Mouse (Mus musculus) brown adipose tissue, adult 24 weeks (tissue): Measurements from ENCODE around the gene Sox15. TPM values are rescaled to one million over a fixed set of nuclear protein-coding genes. Genes with fewer than 3 reads are reported as not detected.
A peak's percentile ranks its signal among the peaks of the same experiment; 100 is the strongest.

Experiments used
- H3K27ac ChIP-seq: fragments of 200-500 bp; replicated peaks from 2 replicates; pipeline ENCODE4 v1.5.1; 2012; ENCODE audit warnings: low read depth, mild to moderate bottlenecking, low read length
- H3K4me1 ChIP-seq: fragments of 200-500 bp; 2 replicates; pipeline ENCODE4 v1.6.1; 2012; ENCODE audit warnings: low read length, mixed read lengths; ENCODE audit not compliant: control insufficient read depth, insufficient read depth, insufficient read length
- H3K4me3 ChIP-seq: fragments of 200-500 bp; 2 replicates; pipeline ENCODE4 v1.5.1; 2012; ENCODE audit warnings: low read depth, mild to moderate bottlenecking, low read length, moderate library complexity; ENCODE audit not compliant: insufficient read depth
- polyA plus RNA-seq: library from polyadenylated mRNA; stranded (reverse); fragments of >200 nt; gene quantifications from 2 replicates; pipeline ENCODE4 v1.2.4, GENCODE M21; 2012; ENCODE audit not compliant: missing spikeins, insufficient read depth, insufficient read length

Sox15 gene
- polyA plus RNA-seq, 1 experiment, result not detected

DNA sequence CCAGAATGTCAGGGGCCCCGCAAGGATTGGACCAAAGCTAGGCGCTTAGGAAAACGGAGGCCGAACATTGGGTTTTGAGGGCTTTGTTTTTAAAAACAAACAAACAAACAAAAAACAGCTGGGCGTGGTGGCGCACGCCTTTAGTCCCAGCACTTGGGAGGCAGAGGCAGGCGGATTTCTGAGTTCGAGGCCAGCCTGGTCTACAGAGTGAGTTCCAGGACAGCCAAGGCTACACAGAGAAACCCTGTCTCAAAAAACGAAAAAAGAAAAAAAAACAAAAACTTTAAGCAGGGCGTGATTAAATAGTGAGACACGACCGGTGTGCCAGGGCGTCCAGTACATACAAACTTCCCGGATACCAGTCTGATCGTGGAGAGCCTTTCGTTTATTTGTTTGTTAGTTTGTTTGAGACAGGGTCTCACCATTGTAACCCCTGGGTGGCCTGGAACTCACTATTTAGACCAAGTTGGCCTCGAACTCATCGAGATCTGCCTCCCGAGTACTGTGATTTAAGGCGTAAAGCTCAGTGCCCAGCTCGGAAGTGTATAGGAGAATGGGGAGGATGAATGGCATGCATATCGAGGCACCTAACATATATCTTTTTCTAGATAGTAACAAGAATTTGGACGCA, 27.2 kb downstream of the Sox15 start:
- H3K4me1 ChIP-seq, result peaks cover 8% of the 10 kb centered on the region
- H3K4me3 ChIP-seq, result peak overlapping the region; percentile 52
- H3K27ac ChIP-seq, result peak overlapping the region; percentile 64

DNA sequence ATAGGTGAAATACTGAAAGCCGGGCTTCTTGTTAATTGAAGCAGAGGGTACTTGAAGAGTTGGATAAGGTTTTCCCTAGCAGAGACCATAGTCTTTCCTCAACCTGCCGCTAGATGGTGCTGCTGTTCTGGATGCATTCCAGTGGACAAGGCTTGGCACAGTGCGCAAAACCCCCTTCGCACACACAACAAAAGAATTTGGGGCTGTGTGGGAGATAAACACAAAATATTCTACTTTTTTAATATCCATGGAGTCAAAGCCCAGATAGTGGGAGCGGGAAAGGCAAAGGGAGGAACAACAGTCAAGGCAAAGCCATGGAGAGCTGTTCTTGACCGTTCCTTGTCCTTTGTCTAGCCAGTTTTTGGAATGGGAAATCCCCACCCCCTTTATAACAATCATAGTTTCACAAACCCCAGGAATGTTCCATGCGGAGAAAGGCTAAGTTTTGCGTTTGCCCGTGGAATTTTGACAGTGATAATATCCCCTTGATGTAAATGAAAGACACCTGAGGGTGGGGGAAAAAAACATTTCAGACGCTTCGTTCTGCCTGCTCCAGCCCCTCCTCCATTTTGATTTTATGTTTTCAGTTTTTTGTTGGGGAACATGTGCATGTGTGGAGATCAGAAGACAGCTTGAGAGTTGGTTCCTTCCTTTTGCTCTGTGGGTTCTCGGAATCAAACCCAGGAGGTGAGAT, 27.9 kb downstream of the Sox15 start:
- H3K4me3 ChIP-seq, result no peak overlapping the region
- H3K27ac ChIP-seq, result no peak overlapping the region
- peaks cover 8% of the 10 kb centered on the region for H3K4me1 ChIP-seq

- no peak overlapping the region for H3K4me3 ChIP-seq
- H3K27ac ChIP-seq, result no peak overlapping the region
- peaks cover 8% of the 10 kb centered on the region for H3K4me1 ChIP-seq
Measured at GRCm38 (mm10) chr11:69683576-69683975, 28.5 kb downstream of the Sox15 start.

DNA sequence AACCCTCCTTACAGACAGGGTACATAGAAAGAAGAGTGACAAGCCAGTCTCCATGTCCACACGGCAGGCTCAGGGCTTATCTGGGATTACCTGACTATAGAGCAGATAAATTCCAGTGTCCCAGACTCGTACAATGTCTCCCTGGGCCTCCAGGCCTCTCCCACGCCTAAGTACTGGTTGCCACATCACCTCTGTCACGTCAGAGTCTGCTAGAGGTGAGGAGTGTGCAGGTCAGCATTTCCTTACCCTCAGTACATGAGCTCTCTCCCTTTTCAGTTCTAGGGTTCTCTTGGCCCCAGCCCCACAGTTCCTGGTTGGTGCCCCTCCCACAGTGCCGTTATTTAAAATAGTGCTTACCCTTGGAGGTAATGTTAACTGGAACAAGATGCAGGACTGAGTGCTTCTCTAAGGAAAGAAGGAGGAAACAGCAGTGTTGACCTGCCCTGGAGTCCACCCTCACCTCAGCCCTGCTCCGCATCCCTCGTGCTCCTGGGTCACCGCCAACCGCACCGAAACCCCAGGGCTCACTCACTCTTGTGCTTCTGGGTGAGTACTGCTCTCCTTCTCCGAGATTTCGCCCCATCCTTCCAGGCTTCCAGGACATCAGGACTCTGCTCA, 29.1 kb downstream of the Sox15 start:
- Histone ChIP-seq H3K4me3 (peak overlapping the region; percentile 2; the same call in 1 of the 2 replicates), H3K27ac (peak overlapping the region; percentile 87), H3K4me1 (peaks cover 8% of the 10 kb centered on the region)

DNA sequence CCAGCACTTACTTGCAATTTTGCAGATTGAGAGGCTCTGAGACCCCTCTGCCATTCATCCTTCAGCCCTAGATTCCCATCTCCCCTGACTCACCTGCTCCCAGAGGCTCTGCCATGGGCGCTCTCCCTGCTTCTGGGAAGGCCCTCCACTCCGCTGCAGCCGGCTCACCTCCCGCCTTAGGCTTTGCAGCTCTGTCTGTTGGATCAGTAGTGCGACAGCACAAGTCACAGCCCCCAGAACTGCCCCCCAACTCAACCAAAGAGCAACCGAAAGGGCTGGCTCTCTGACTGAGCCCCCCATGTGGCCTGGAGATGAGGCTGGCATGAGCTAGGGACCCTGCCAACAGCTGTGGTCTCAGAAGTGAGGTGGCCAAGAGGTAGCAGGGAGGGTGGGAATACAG, 29.8 kb downstream of the Sox15 start:
- Histone ChIP-seq H3K4me1 (peaks cover 8% of the 10 kb centered on the region), H3K4me3 (peak overlapping the region; percentile 2; the same call in 1 of the 2 replicates), H3K27ac (peak overlapping the region; percentile 87)

DNA sequence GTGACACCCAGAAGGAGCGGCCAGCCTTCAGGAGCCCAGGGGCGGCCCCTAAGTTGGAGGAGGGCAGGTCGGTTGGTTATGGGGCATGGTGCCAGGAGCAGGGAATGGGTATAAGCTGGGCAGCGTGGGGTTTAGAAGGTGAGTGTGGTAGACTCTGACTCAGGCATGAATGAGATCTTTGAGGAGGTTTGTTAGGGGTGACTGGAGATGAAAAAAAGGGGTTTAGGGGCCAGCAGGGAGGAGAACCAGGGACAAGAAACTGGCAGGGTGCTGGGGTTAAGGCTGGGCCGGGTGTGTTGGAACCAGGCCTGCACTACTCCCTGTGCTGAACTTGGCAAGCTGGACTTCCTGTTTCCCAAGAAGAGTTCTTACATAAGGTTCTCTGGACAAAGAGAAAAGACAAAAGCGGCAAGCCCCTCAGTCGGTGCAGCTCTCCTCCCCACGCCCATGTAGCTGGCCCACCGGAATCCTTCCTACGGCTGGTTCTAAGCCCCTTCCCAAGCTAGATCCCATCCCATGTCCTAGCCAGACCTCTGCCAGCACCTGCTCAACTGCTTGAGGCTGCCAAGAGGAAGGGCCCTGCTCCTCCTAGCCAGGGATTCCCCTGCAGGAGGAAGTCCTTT, 30.5 kb downstream of the Sox15 start, which contains the start of gene Tnfsf13:
TSS of gene Tnfsf13 (minus strand) at position 259 of the 623 bp plus-strand sequence.
- H3K4me3 ChIP-seq, result peak within 1 kb of the TSS; percentile 49
- peaks cover 8% of the 10 kb centered on the region for H3K4me1 ChIP-seq
- peak within 1 kb of the TSS; percentile 94 for H3K27ac ChIP-seq

DNA sequence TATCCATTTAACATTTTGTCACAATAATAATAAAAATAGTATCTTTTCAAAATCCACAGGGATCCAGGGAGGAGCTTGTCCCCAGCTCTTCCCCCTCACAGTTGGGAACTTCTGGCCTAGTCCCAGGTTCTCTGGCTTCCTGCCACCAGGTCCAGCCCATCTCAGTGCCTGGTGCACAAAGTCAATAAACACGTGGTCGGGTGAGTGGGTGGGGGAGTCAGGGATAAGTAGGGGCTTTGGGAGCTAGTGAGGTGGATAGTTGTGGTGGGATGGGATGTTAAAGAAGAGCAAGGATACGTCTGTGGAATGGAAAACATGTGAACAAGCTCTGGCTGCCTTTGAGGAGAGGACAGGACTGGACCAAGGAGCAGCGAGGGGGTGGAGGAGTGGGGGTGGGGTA, 31.3 kb downstream of the Sox15 start:
- peak overlapping the region; percentile 94 for H3K27ac ChIP-seq
- H3K4me3 ChIP-seq, result no peak overlapping the region
- H3K4me1 ChIP-seq, result peaks cover 8% of the 10 kb centered on the region

GRCm38 (mm10) chr11:69687061-69687460, 31.9 kb downstream of the Sox15 start:
- Histone ChIP-seq H3K4me3 (no peak overlapping the region), H3K4me1 (peaks cover 8% of the 10 kb centered on the region), H3K27ac (no peak overlapping the region; the same call in 1 of the 2 replicates)

- H3K27ac ChIP-seq, result peak overlapping the region; percentile 67
Measured at GRCm38 (mm10) chr11:69689891-69690290, 34.8 kb downstream of the Sox15 start.

GRCm38 (mm10) chr11:69692196-69692811, 37.2 kb downstream of the Sox15 start:
- Histone ChIP-seq H3K4me1 (0 out of 2 replicates have a peak, but pooled peaks cover 3% of the 10 kb centered on the region), H3K27ac (peak overlapping the region; percentile 41), H3K4me3 (no peak overlapping the region)

More at GRCm38 (mm10) chr11:69689891-69690290, 34.8 kb downstream of the Sox15 start:
- Histone ChIP-seq H3K4me1 (peaks cover 9% of the 10 kb centered on the region), H3K4me3 (no peak overlapping the region)

DNA sequence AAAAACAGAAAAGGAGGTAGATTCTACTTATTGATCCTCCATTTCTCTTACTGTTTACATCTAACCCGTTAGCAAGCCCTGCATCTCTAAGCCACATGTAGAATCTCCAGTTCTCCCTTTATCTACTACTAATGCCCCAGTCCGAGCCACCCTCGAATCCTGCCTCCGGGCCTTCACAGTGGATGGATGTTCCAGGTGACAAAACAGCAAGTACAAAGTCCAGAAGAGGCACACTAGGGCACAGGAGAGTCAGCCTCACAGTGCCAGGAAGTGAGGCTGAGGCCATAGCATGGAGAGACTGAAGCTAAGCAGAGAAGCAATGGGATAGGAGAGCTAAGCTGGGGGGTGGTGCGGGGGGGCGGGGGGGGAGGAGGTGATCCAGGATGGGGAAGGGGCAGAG, 37.7 kb downstream of the Sox15 start:
- H3K27ac ChIP-seq, result peak overlapping the region; percentile 41; the same call in 1 of the 2 replicates
- H3K4me3 ChIP-seq, result no peak overlapping the region
- H3K4me1 ChIP-seq, result 0 out of 2 replicates have a peak, but pooled peaks cover 3% of the 10 kb centered on the region

DNA sequence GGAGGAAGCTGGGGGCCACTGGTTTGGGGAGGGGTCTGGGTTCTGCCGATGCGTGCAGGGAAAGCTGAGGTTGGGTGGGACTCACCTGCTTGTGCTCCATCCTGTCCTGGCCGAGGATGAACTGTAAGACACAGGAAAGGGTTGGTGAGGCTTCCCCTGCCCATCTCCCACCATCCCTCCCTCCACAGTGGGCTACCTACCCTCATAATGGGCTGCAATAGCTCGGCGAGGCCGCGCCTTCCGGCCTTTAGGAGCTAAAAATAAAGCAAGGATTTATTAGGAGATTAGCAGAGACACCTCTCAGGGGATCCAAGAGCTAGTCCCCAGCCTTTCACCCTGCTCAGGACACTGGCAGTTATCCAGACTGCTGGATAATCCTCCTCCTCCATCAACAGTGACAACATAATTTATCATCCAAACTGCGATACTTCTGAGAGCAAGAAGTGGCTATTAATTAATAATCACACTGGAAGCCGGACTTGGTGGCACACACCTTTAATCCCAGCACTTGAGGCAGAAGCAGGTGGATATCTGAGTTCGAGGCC, 38.4 kb downstream of the Sox15 start:
- 0 out of 2 replicates have a peak, but pooled peaks cover 3% of the 10 kb centered on the region for H3K4me1 ChIP-seq
- peak overlapping the region; percentile 13 for H3K27ac ChIP-seq
- no peak overlapping the region for H3K4me3 ChIP-seq

DNA sequence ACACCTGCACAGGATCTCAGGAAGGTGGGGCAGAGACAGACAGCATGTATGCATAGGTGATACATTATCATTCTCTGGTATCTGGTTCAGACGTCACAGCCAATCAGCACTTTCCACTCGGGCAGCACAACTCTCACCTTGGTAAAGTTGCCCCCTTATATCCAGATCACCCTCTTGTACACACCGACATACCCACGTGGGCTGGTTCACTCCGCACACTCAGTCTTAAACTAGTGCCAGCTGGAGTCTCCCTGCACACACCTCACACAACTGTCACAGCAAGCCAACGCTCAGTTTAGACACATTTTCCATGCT, 39.9 kb downstream of the Sox15 start:
- Histone ChIP-seq H3K4me3 (peak overlapping the region; percentile 78), H3K27ac (peak overlapping the region; percentile 81), H3K4me1 (0 out of 2 replicates have a peak, but pooled peaks cover 3% of the 10 kb centered on the region)

- H3K4me1 ChIP-seq, result 0 out of 2 replicates have a peak, but pooled peaks cover 3% of the 10 kb centered on the region
- peak within 1 kb of the TSS; percentile 78 for H3K4me3 ChIP-seq
- peak within 1 kb of the TSS; percentile 81 for H3K27ac ChIP-seq
Measured at GRCm38 (mm10) chr11:69695361-69696181, 40.5 kb downstream of the Sox15 start, which contains the start of the genes Tnfsf12 and Tnfsfm13. Gene Tnfsf12, minus strand, starts transcription at chr11:69695849. Gene Tnfsfm13, minus strand, starts transcription at chr11:69696098.
